23 mouse cellular contexts compared by ENCODE assay signal in genomic region chr3:40368421-40368820, GRCm38 (mm10).
DNase-seq lines count a peak whose midpoint lies in the region; ATAC-seq lines count a peak whose summit lies in the region.
"Had no signal": no experiment of that assay in that cellular context is flagged by ENCODE, and none has a peak within 500 bp of the region (broad histone marks: within the 10 kb centered on the region; RNA-seq: fewer than 3 reads in every experiment).

No protein-coding gene starts in this region.

- 74% methylated on average over 4 of the region's 4 CpGs for WGBS in embryonic facial prominence, embryonic 14.5 days
- WGBS in embryonic facial prominence, embryonic 10.5 days = 83% methylated on average over 4 of the region's 4 CpGs
- WGBS in heart, embryonic 10.5 days = 82% methylated on average over 4 of the region's 4 CpGs

- H3K36me3 ChIP-seq in embryonic facial prominence, embryonic 14.5 days (ENCODE audit: control insufficient read depth, insufficient read depth, low read length) = no peaks in the 10 kb centered on the region
- no peaks in the 10 kb centered on the region for H3K36me3 ChIP-seq in embryonic facial prominence, embryonic 10.5 days (replicated peaks)
- H3K36me3 ChIP-seq in heart, embryonic 10.5 days = no peaks in the 10 kb centered on the region
- H3K36me3 ChIP-seq: embryonic facial prominence, embryonic 13.5 days; forebrain, embryonic 10.5 days; G1E; heart, embryonic 13.5 days; hindbrain, embryonic 12.5 days; intestine, embryonic 15.5 days had no signal

- DNase-seq in embryonic facial prominence, embryonic 14.5 days (ENCODE audit: low spot score) = peak; percentile 29
- no peak for DNase-seq in embryonic facial prominence, embryonic 10.5 days (ENCODE audit: low spot score)
- DNase-seq in kidney, postnatal 10 days = peak; percentile 9
- DNase-seq in kidney, postnatal 25 days = no peak
- DNase-seq in 3T3-L1 (ENCODE audit: low read depth, low spot score) = peak; percentile 61
- peak; percentile 2 for DNase-seq in Muller cell, postnatal 12 days (ENCODE audit: inconsistent ontology term)
- no peak for DNase-seq in heart, postnatal 4 days
- no peak for DNase-seq in heart, embryonic 10.5 days (ENCODE audit: low spot score)
- DNase-seq: B cell, adult 2 months; cerebellum, adult 2 months; cerebellum, postnatal 14 days; gastrocnemius, adult 2 months; gastrocnemius, postnatal 25 days; heart, postnatal 36 days had no signal

- H3K4me3 ChIP-seq in embryonic facial prominence, embryonic 14.5 days (ENCODE audit: low read depth, low read length) = no peak overlapping the region
- H3K4me3 ChIP-seq in embryonic facial prominence, embryonic 10.5 days = no peak overlapping the region
- no peak overlapping the region for H3K4me3 ChIP-seq in heart, embryonic 10.5 days
- H3K4me3 ChIP-seq: embryonic facial prominence, embryonic 13.5 days; forebrain, embryonic 10.5 days; gastrocnemius, adult 2 months; heart, embryonic 13.5 days; hindbrain, embryonic 12.5 days; intestine, embryonic 15.5 days had no signal

- no peaks in the 10 kb centered on the region for H3K9me3 ChIP-seq in embryonic facial prominence, embryonic 14.5 days (ENCODE audit: control insufficient read depth, low read length)
- no peaks in the 10 kb centered on the region for H3K9me3 ChIP-seq in embryonic facial prominence, embryonic 10.5 days
- H3K9me3 ChIP-seq in heart, embryonic 10.5 days = no peaks in the 10 kb centered on the region
- H3K9me3 ChIP-seq: embryonic facial prominence, embryonic 13.5 days; forebrain, embryonic 10.5 days; G1E; heart, embryonic 13.5 days; hindbrain, embryonic 12.5 days; intestine, embryonic 15.5 days had no signal

- no peak for ATAC-seq in embryonic facial prominence, embryonic 14.5 days (ENCODE audit: low read depth)
- ATAC-seq: CD4-positive, CD25-positive, alpha-beta regulatory T cell, adult 4 months; forebrain, embryonic 14.5 days; intestine, embryonic 15.5 days; Patski had no signal

- peaks cover 4% of the 10 kb centered on the region; the same call in 1 of the 2 replicates for H3K4me1 ChIP-seq in embryonic facial prominence, embryonic 14.5 days (ENCODE audit: control insufficient read depth, insufficient read depth, low read length)
- 0 out of 2 replicates have a peak, but pooled peaks cover 3% of the 10 kb centered on the region for H3K4me1 ChIP-seq in embryonic facial prominence, embryonic 10.5 days
- H3K4me1 ChIP-seq in heart, embryonic 10.5 days = no peaks in the 10 kb centered on the region
- H3K4me1 ChIP-seq: heart, embryonic 13.5 days; intestine, embryonic 15.5 days had no signal

- no peak overlapping the region for H3K4me2 ChIP-seq in embryonic facial prominence, embryonic 14.5 days (ENCODE audit: low read depth, low read length)
- H3K4me2 ChIP-seq: embryonic facial prominence, embryonic 13.5 days; heart, embryonic 13.5 days; hindbrain, embryonic 12.5 days; intestine, embryonic 15.5 days had no signal

- no peaks in the 10 kb centered on the region for H3K27me3 ChIP-seq in embryonic facial prominence, embryonic 14.5 days (replicated peaks; ENCODE audit: control insufficient read depth, insufficient read depth, low read length)
- H3K27me3 ChIP-seq in embryonic facial prominence, embryonic 10.5 days (replicated peaks; ENCODE audit: low read depth, poor library complexity, severe bottlenecking) = no peaks in the 10 kb centered on the region
- no peaks in the 10 kb centered on the region for H3K27me3 ChIP-seq in heart, embryonic 10.5 days (ENCODE audit: insufficient read depth, poor library complexity, severe bottlenecking)
- H3K27me3 ChIP-seq: embryonic facial prominence, embryonic 13.5 days; heart, embryonic 13.5 days; hindbrain, embryonic 12.5 days; intestine, embryonic 15.5 days had no signal

- no peak overlapping the region for H3K27ac ChIP-seq in embryonic facial prominence, embryonic 14.5 days (replicated peaks; ENCODE audit: low read depth, low read length)
- no peak overlapping the region for H3K27ac ChIP-seq in embryonic facial prominence, embryonic 10.5 days (replicated peaks)
- no peak overlapping the region for H3K27ac ChIP-seq in heart, embryonic 10.5 days
- H3K27ac ChIP-seq: embryonic facial prominence, embryonic 13.5 days; forebrain, embryonic 10.5 days; gastrocnemius, adult 2 months; heart, embryonic 13.5 days; hindbrain, embryonic 12.5 days; intestine, embryonic 15.5 days had no signal

- no peak overlapping the region for H3K9ac ChIP-seq in embryonic facial prominence, embryonic 14.5 days (ENCODE audit: low read depth, low read length)
- H3K9ac ChIP-seq: embryonic facial prominence, embryonic 13.5 days; heart, embryonic 13.5 days; hindbrain, embryonic 12.5 days; intestine, embryonic 15.5 days had no signal

Comparison
In these comparisons a context has a peak if more than half of its experiments do, and no peak if none do; other contexts are left out.
1. DNase-seq: peak in embryonic facial prominence, embryonic 14.5 days (single experiment), kidney, postnatal 10 days (single experiment), 3T3-L1 (single experiment) and Muller cell, postnatal 12 days (single experiment); none in embryonic facial prominence, embryonic 10.5 days (single experiment), kidney, postnatal 25 days (0 of 2), heart, postnatal 4 days (single experiment) and heart, embryonic 10.5 days (single experiment).